Mouse (Mus musculus) myocyte (in vitro differentiated cells): ENCODE data around the gene Ctbs.

ENCODE experiments used
- MAX ChIP-seq: IDR thresholded peaks from one replicate; pipeline ENCODE4 v1.6.1; 2011; ENCODE audit warnings: low read depth, mild to moderate bottlenecking, control low read depth
- POLR2A ChIP-seq: IDR thresholded peaks from one replicate; pipeline ENCODE4 v1.6.1; 2011; ENCODE audit warnings: low read depth, mild to moderate bottlenecking, control low read depth, moderate library complexity; ENCODE audit not compliant: insufficient read length
- TCF12 ChIP-seq: IDR thresholded peaks from one replicate; pipeline ENCODE4 v1.6.1; 2011; ENCODE audit warnings: mild to moderate bottlenecking, control low read depth; ENCODE audit not compliant: poor library complexity, insufficient read depth, severe bottlenecking

- no peak for TF ChIP-seq POLR2A
- no peak for TF ChIP-seq TCF12
- TF ChIP-seq MAX = no peak
These were observed 24.8 kb downstream of the Ctbs start for GRCm38 (mm10) chr3:146474428-146474827.
